Mouse (Mus musculus): ENCODE measurements around the gene Pxdn. TPM values are rescaled to one million over a fixed set of nuclear protein-coding genes. Genes with fewer than 3 reads are reported as not detected.

The Pxdn gene
- polyA plus RNA-seq, 1 experiment = 26.4 TPM

DNA sequence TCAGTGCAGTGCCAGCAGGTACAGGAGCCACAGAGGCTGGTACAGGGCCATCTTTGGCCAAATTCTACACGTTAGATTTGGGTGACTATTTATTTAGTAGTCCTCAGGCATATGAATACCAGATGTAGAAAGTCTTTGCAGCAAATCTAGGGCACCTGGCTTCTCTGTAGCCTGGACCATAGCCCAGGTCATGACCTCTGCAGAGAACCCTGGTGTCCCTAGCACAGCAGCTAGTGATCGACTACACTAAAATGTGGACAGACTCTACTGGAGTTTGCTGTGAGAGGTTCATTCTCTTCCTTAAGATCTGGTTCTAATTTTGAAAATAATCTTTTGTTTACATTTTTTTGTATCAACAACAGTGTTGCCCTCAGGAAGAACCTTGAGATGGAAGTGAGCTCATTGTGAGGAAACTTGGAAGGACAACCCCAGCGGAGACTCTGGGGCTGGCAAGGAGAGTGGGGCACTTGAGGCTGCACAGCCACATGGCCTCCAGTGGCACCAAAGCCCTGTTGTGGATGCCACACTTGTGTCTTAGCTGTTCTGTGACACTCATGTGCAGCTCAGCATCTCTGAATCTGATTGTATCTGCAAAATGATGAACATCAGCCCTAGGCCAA is 90.4 kb downstream of the Pxdn start:
- H3K4me1 ChIP-seq (ENCODE audit: control insufficient read depth, insufficient read depth, insufficient read length, low read length) = peaks cover 4% of the 10 kb centered on the region; the same call in 1 of the 2 replicates
- H3K4me3 ChIP-seq (ENCODE audit: insufficient read depth, low read depth, low read length) = no peak overlapping the region
- no peak overlapping the region for H3K27ac ChIP-seq (replicated peaks; ENCODE audit: low read depth, low read length)

DNA sequence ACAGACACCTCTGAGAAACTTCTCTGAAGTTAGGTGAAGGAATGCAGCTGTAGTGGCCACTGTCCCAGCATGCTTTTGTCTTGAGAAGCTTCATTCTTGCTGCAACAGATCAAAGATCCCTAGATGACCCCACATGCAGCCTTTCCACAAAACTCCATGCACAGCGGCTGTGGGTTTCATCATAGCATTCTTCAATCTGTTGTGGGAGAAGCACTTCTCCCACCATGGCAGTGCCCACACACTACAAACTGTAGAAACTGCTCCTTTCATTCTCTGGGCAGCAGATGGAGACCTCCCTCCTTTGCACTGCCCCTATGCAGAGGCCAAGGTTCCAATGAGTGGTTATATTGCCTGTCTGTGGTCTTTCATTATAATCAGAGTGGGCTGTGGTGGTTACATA is 91.7 kb downstream of the Pxdn start:
- 0 out of 2 replicates have a peak, but pooled peaks cover 2% of the 10 kb centered on the region for H3K4me1 ChIP-seq (ENCODE audit: control insufficient read depth, insufficient read depth, insufficient read length, low read length)
- H3K27ac ChIP-seq (replicated peaks; ENCODE audit: low read depth, low read length) = no peak overlapping the region
- no peak overlapping the region for H3K4me3 ChIP-seq (ENCODE audit: insufficient read depth, low read depth, low read length)

DNA sequence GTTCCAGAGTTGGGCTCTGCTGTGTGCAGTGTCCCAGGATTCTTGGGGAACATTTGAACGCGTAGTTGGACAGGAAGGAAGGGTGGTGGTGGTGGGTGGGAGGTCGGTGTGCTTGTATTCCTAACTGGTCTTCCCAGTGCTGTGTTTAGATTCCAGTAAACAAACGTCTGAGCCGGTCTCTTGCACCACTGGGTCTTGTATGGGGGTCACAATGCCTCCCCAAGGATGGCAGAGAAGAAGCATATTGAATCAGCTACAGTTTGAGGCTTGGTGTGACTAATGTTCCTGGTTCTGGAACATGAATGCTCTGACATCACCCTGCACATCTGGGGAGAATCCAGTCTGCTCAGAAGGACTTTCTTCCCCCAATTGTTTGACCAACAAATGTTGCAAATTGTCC is 93.2 kb downstream of the Pxdn start:
- no peak overlapping the region for H3K27ac ChIP-seq (replicated peaks; ENCODE audit: low read depth, low read length)

DNA sequence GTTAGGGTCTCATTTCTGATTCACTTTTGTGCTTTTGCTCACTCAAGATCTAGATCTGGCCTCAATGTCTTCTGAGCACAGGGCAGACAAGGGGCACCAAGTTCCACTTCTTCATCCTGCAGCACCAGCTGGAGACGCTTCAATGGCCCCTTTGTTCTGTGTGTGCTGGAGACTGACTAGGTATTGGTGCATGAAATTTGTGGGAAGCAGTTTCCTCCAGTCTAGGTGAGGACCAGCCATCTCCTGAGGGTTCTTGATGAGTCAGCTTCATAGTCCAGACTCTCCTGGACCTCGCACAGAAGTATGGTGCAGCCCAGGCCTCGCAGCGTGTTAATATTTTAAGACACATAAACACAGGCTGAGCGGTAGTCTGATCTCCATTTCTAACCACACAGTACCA is 97.3 kb downstream of the Pxdn start:
- no peak overlapping the region for H3K27ac ChIP-seq (replicated peaks; ENCODE audit: low read depth, low read length)
- 0 out of 2 replicates have a peak, but pooled peaks cover 2% of the 10 kb centered on the region for H3K4me1 ChIP-seq (ENCODE audit: control insufficient read depth, insufficient read depth, insufficient read length, low read length)
- H3K4me3 ChIP-seq (ENCODE audit: insufficient read depth, low read depth, low read length) = no peak overlapping the region

More for the DNA sequence above, 93.2 kb downstream of the Pxdn start:
- Histone ChIP-seq H3K4me1 (ENCODE audit: control insufficient read depth, insufficient read depth, insufficient read length, low read length) (0 out of 2 replicates have a peak, but pooled peaks cover under 1% of the 10 kb centered on the region), H3K4me3 (ENCODE audit: insufficient read depth, low read depth, low read length) (no peak overlapping the region)

- H3K27ac ChIP-seq (replicated peaks; ENCODE audit: low read depth, low read length) = no peak overlapping the region
Measured at GRCm38 (mm10) chr12:30035406-30035805, 98.0 kb downstream of the Pxdn start.

DNA sequence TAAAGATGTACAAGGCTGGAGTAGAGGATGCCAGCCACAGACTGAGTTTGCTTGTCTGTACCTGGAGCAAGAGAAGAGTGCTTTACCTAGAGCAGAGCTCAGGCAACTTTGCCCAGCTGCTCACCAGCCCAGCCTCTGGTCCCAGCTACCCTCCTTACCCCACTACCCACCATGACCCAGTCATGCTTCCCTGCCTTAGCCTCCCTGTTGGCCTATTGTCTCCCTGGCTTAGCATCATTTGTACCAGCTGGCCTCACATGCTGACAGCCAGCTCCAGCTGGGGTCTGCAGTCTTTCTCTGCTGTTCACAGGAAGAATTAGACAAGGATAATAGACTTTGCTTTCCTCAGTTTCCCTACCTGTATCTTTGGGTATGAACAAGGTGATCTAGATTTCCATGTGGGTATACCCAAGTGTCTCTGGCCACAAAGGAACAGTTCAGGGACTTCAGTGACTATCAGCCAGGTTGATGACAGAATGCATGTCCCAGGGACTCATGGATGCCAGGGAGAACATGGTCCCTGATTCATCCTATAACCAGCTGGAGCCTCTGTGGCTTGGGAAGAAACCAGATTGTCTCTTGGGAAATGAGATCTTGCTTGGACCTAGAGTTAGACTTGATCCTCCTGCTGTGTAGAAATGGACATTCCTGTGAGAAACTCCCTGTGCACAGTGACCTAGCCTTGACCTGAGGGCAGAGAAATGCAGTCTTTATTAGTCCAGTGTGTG is 98.6 kb downstream of the Pxdn start:
- Histone ChIP-seq H3K4me1 (ENCODE audit: control insufficient read depth, insufficient read depth, insufficient read length, low read length) (0 out of 2 replicates have a peak, but pooled peaks cover 2% of the 10 kb centered on the region), H3K27ac (replicated peaks; ENCODE audit: low read depth, low read length) (no peak overlapping the region), H3K4me3 (ENCODE audit: insufficient read depth, low read depth, low read length) (no peak overlapping the region)

More at GRCm38 (mm10) chr12:30035406-30035805, 98.0 kb downstream of the Pxdn start:
- Histone ChIP-seq H3K4me1 (ENCODE audit: control insufficient read depth, insufficient read depth, insufficient read length, low read length) (0 out of 2 replicates have a peak, but pooled peaks cover 2% of the 10 kb centered on the region), H3K4me3 (ENCODE audit: insufficient read depth, low read depth, low read length) (no peak overlapping the region)

DNA sequence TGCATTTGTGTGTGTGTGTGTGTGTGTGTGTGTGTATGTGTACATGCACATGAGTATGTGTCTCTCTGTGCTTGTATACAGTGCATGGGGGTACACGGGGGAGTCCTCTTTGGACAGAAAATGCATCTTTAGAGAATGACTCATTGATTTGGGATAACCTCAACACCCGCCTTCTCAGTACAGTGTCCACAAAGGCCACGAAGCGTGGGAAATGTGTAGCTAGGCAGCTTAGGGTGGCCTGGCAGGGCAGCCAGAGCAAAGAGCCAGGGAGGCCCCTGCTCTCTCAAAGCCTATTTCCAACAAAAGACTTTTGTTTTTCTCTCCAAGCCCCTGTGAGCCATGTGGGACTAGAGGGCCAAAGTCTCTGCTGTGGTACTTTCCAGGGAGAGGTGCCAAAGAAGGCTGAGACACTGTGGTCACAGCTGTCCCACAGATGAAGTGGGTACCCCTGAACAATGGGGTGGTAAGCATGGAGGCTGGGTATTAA is 99.2 kb downstream of the Pxdn start:
- no peak overlapping the region for H3K4me3 ChIP-seq (ENCODE audit: insufficient read depth, low read depth, low read length)
- no peak overlapping the region for H3K27ac ChIP-seq (replicated peaks; ENCODE audit: low read depth, low read length)
- H3K4me1 ChIP-seq (ENCODE audit: control insufficient read depth, insufficient read depth, insufficient read length, low read length) = 0 out of 2 replicates have a peak, but pooled peaks cover 2% of the 10 kb centered on the region

DNA sequence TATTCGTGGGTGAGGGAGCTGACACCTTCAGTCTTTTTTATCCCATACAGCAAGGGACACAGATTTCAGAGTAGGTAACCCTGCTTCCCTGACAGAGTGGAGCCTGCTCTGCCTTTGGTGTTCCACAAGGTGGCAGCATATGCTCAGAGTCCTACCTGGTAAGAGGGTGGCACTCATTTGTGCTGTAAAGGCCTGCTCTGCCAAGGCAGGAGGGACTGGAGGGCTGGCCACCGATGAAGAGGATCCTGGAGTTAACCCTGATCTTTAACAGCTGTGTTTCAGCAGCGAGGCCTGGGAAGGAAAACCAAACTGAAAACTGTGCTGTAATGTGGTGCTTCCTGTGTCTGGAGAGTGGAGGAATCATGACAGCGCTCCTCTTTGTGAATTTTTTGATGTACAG is 102.2 kb downstream of the Pxdn start:
- H3K4me3 ChIP-seq (ENCODE audit: insufficient read depth, low read depth, low read length) = no peak overlapping the region
- H3K4me1 ChIP-seq (ENCODE audit: control insufficient read depth, insufficient read depth, insufficient read length, low read length) = 0 out of 2 replicates have a peak, but pooled peaks cover 2% of the 10 kb centered on the region
- H3K27ac ChIP-seq (replicated peaks; ENCODE audit: low read depth, low read length) = no peak overlapping the region

DNA sequence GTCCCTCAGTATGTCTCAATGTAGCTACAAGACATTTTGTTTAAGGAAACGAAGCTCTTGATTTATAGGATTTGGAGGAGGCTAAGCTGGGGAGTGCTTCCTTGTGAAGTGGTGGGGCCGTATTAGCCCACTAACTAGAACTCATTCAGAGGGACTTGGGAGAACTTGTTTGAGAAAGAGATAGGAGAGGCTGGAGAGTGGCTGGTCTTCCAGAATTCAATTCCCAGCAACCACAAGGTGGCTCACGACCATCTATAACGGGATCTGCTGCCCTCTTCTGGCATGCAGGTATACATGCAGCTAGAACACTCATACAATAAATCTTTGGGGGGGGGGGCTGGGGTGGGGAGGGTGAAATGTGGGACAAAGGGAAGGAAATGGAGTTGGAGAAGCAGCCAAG is 102.7 kb downstream of the Pxdn start:
- Histone ChIP-seq H3K4me3 (ENCODE audit: insufficient read depth, low read depth, low read length) (no peak overlapping the region), H3K4me1 (ENCODE audit: control insufficient read depth, insufficient read depth, insufficient read length, low read length) (0 out of 2 replicates have a peak, but pooled peaks cover 2% of the 10 kb centered on the region), H3K27ac (replicated peaks; ENCODE audit: low read depth, low read length) (no peak overlapping the region)

DNA sequence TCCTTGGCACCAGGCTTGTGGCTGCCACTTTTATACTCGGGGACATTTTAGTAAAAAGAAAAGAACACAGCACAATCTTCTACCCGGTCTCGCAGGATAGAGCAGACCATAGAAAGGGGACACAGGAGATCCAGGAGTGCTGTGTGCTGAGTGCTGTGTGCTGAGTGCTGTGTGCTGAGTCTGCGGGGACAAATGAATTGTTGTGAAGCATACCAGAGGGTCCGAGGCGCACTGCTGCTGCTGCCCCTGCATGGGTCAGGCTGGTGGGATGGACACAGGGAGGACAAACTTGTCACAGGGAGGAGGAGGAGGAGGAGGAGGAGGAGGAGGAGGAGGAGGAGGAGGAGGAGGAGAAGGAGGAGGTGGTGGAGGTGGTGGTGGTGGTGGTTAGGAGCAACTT is 111.4 kb downstream of the Pxdn start:
- Histone ChIP-seq H3K4me3 (ENCODE audit: insufficient read depth, low read depth, low read length) (no peak overlapping the region), H3K27ac (replicated peaks; ENCODE audit: low read depth, low read length) (no peak overlapping the region), H3K4me1 (ENCODE audit: control insufficient read depth, insufficient read depth, insufficient read length, low read length) (no peaks in the 10 kb centered on the region)

DNA sequence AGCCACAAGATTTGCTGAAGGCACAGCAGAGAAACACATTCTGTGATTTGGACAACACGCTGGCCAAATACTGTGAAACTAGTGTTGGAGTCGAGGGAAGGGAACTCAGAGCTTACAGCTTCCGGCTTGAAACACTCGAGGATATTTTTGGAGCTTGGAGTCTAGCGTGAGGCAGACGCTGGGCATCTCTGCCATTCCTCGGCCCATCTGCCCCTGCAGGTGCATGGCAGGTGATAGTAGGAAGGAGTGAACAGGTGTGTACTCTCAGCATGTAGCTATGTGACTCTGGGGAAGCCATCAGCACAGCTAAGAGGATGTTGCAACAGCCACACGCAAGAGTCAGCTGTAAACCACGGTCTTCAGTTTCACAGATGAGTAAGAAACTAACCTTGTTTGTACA is 112.4 kb downstream of the Pxdn start:
- H3K4me1 ChIP-seq (ENCODE audit: control insufficient read depth, insufficient read depth, insufficient read length, low read length) = no peaks in the 10 kb centered on the region
- no peak overlapping the region for H3K27ac ChIP-seq (replicated peaks; ENCODE audit: low read depth, low read length)
- H3K4me3 ChIP-seq (ENCODE audit: insufficient read depth, low read depth, low read length) = no peak overlapping the region

DNA sequence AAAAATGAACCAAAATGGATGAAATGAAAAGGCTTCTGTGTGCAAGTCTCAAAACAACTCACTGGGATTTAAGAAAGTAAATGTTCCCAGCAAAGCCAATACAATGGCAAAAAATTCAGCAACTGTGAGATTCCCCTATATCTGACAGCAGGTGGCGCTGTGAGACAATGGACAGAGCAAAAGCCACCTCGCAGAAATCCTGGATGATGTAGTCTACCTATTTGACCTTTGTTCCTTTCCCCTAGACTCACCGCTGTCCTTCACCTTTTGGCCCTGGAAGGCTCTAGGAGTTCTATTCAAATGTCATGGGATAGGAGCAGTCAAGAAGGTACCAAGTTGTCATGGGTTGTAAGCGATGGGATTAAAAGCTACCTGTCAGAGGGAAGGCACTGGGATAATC is 112.8 kb downstream of the Pxdn start:
- H3K27ac ChIP-seq (replicated peaks; ENCODE audit: low read depth, low read length) = no peak overlapping the region
- H3K4me1 ChIP-seq (ENCODE audit: control insufficient read depth, insufficient read depth, insufficient read length, low read length) = no peaks in the 10 kb centered on the region
- no peak overlapping the region for H3K4me3 ChIP-seq (ENCODE audit: insufficient read depth, low read depth, low read length)

DNA sequence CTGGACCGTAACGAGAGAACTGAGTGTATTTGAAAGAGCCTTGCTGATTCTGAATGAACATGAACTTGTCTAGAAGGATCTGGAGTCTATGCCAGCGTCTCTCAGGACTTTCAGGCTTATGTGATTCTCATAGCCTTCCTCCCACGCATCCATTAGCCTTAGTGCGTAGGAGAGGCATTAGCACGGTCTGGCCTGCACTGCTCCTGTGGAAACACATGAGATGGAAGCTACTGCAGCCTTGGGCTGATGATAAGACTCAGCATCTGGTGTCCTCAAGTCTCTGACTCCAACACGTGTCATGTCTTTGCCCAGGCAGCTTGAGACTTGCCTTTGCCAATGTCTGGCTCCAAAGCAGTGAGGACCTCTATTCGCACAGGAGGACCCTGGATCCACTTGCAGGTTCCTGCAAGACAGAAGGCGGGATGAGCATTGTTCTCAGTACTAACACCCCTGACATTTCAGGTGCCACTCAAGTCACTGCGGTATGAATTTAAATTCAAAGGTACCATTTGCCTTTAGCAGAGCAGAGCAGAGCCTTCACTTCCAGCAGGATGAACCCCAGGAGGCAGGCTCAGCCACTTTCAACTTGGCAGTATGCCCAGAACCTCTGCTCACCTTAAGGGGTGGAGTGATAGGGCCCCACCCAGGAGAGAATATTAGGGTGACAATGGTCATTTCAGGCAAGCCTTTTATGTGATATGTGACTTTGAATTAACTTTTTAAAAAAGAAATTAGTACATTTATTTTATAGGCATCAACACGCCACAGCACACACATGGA is 117.5 kb downstream of the Pxdn start:
- no peak overlapping the region for H3K27ac ChIP-seq (replicated peaks; ENCODE audit: low read depth, low read length)
- H3K4me3 ChIP-seq (ENCODE audit: insufficient read depth, low read depth, low read length) = no peak overlapping the region
- H3K4me1 ChIP-seq (ENCODE audit: control insufficient read depth, insufficient read depth, insufficient read length, low read length) = no peaks in the 10 kb centered on the region

DNA sequence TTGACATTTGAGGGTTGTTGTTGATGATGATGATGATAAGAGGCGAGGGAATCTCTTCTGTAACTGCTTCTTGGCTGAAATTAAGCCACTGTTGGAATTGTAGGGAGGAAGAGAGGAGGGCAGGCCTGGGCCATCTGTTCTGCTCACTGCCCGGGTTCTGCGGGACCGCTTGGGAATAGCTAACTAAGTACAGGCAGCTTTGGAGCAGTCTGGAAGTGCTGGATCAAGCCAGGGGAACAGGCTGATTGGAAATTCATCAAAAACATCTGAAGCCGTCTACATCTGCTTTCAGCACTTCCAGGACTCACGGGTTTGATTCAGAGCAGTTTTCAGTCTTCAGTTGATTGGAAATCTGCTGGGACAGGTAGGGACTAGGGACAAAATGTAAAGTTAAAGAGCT is 120.6 kb downstream of the Pxdn start:
- Histone ChIP-seq H3K4me1 (ENCODE audit: control insufficient read depth, insufficient read depth, insufficient read length, low read length) (no peaks in the 10 kb centered on the region), H3K27ac (replicated peaks; ENCODE audit: low read depth, low read length) (no peak overlapping the region), H3K4me3 (ENCODE audit: insufficient read depth, low read depth, low read length) (no peak overlapping the region)

GRCm38 (mm10) chr12:30061503-30062117 is 124.2 kb downstream of the Pxdn start:
- Histone ChIP-seq H3K4me3 (ENCODE audit: insufficient read depth, low read depth, low read length) (no peak overlapping the region), H3K27ac (replicated peaks; ENCODE audit: low read depth, low read length) (no peak overlapping the region), H3K4me1 (ENCODE audit: control insufficient read depth, insufficient read depth, insufficient read length, low read length) (no peaks in the 10 kb centered on the region)
